Mouse (Mus musculus): ENCODE data around the gene Zfp941. TPM values are rescaled to one million over a fixed set of nuclear protein-coding genes. Genes with fewer than 3 reads are reported as not detected.

Gene Zfp941
- not detected in 2 replicates for polyA plus RNA-seq (2012; rRNA removed)

- TF ChIP-seq CTCF (IDR thresholded peaks at IDR 0.05; ENCODE audit: extremely low read depth, insufficient read depth, insufficient read length, insufficient replicate concordance) (no peak), POLR2A (IDR thresholded peaks at IDR 0.05; ENCODE audit: low read depth, low read length) (no peak)
- WGBS, result 7% methylated on average over 21 of the region's 21 CpGs
Observed at GRCm38 (mm10) chr7:140821653-140822329, at the start of gene Zfp941. Zfp941 (minus strand) TSS chr7:140822178.

GRCm38 (mm10) chr7:140864761-140865160 lies 42.8 kb upstream of the Zfp941 start:
- DNase-seq (ENCODE audit: low read depth in 1 of 2, low spot score in 2 of 2), result no peak
- 94% methylated on average over 12 of the region's 12 CpGs for WGBS
- Histone ChIP-seq H3K36me3 (ENCODE audit: control insufficient read depth, insufficient read depth, low read length) (peaks cover 33% of the 10 kb centered on the region), H3K27ac (ENCODE audit: insufficient read depth, low read length) (no peak overlapping the region), H3K4me3 (ENCODE audit: extremely low read depth, insufficient read depth, insufficient read length) (no peak overlapping the region), H3K27me3 (ENCODE audit: control insufficient read depth, insufficient read depth, low read length) (no peaks in the 10 kb centered on the region), H3K4me1 (ENCODE audit: control insufficient read depth, insufficient read depth, insufficient read length) (no peaks in the 10 kb centered on the region)
- TF ChIP-seq CTCF (IDR thresholded peaks at IDR 0.05; ENCODE audit: extremely low read depth, insufficient read depth, insufficient read length, insufficient replicate concordance) (no peak), POLR2A (IDR thresholded peaks at IDR 0.05; ENCODE audit: low read depth, low read length) (no peak)

More at GRCm38 (mm10) chr7:140821653-140822329, at the start of gene Zfp941:
- H3K4me3 ChIP-seq (ENCODE audit: extremely low read depth, insufficient read depth, insufficient read length), result peak within 1 kb of the TSS; percentile 38; the same call in 1 of the 2 replicates
- peaks cover 2% of the 10 kb centered on the region; the same call in 1 of the 2 replicates for H3K27me3 ChIP-seq (ENCODE audit: control insufficient read depth, insufficient read depth, low read length)
- no peak within 1 kb of the TSS for H3K27ac ChIP-seq (ENCODE audit: insufficient read depth, low read length)
- H3K4me1 ChIP-seq (ENCODE audit: control insufficient read depth, insufficient read depth, insufficient read length), result no peaks in the 10 kb centered on the region; the same call in 1 of the 2 replicates
- H3K36me3 ChIP-seq (ENCODE audit: control insufficient read depth, insufficient read depth, low read length), result no peaks in the 10 kb centered on the region
- no peak for DNase-seq (ENCODE audit: low read depth in 1 of 2, low spot score in 2 of 2)

GRCm38 (mm10) chr7:140860728-140861127 lies 38.8 kb upstream of the Zfp941 start:
- Histone ChIP-seq H3K4me1 (ENCODE audit: control insufficient read depth, insufficient read depth, insufficient read length) (peaks cover 10% of the 10 kb centered on the region), H3K27ac (ENCODE audit: insufficient read depth, low read length) (no peak overlapping the region), H3K27me3 (ENCODE audit: control insufficient read depth, insufficient read depth, low read length) (no peaks in the 10 kb centered on the region), H3K4me3 (ENCODE audit: extremely low read depth, insufficient read depth, insufficient read length) (no peak overlapping the region), H3K36me3 (ENCODE audit: control insufficient read depth, insufficient read depth, low read length) (peaks cover 37% of the 10 kb centered on the region)
- DNase-seq (ENCODE audit: low read depth in 1 of 2, low spot score in 2 of 2), result no peak
- TF ChIP-seq CTCF (IDR thresholded peaks at IDR 0.05; ENCODE audit: extremely low read depth, insufficient read depth, insufficient read length, insufficient replicate concordance), result no peak
- no peak for TF ChIP-seq POLR2A (IDR thresholded peaks at IDR 0.05; ENCODE audit: low read depth, low read length)
- WGBS, result 96% methylated on average over 5 of the region's 5 CpGs

- peaks cover 37% of the 10 kb centered on the region for H3K36me3 ChIP-seq (ENCODE audit: control insufficient read depth, insufficient read depth, low read length)
- TF ChIP-seq POLR2A (IDR thresholded peaks at IDR 0.05; ENCODE audit: low read depth, low read length), result no peak
- TF ChIP-seq CTCF (IDR thresholded peaks at IDR 0.05; ENCODE audit: extremely low read depth, insufficient read depth, insufficient read length, insufficient replicate concordance), result no peak
- WGBS, result 77% methylated on average over 6 of the region's 6 CpGs
Observed at GRCm38 (mm10) chr7:140859997-140860396, 38.0 kb upstream of the Zfp941 start.

GRCm38 (mm10) chr7:140858746-140859145 lies 36.8 kb upstream of the Zfp941 start:
- no peak overlapping the region for H3K4me3 ChIP-seq (ENCODE audit: extremely low read depth, insufficient read depth, insufficient read length)
- WGBS, result 88% methylated on average over 8 of the region's 8 CpGs
- TF ChIP-seq POLR2A (IDR thresholded peaks at IDR 0.05; ENCODE audit: low read depth, low read length), result no peak
- TF ChIP-seq CTCF (IDR thresholded peaks at IDR 0.05; ENCODE audit: extremely low read depth, insufficient read depth, insufficient read length, insufficient replicate concordance), result no peak

More at GRCm38 (mm10) chr7:140859997-140860396, 38.0 kb upstream of the Zfp941 start:
- no peak for DNase-seq (ENCODE audit: low read depth in 1 of 2, low spot score in 2 of 2)
- H3K27me3 ChIP-seq (ENCODE audit: control insufficient read depth, insufficient read depth, low read length), result no peaks in the 10 kb centered on the region
- H3K4me3 ChIP-seq (ENCODE audit: extremely low read depth, insufficient read depth, insufficient read length), result no peak overlapping the region
- H3K4me1 ChIP-seq (ENCODE audit: control insufficient read depth, insufficient read depth, insufficient read length), result peaks cover 10% of the 10 kb centered on the region
- no peak overlapping the region for H3K27ac ChIP-seq (ENCODE audit: insufficient read depth, low read length)

GRCm38 (mm10) chr7:140857550-140858505 lies 35.9 kb upstream of the Zfp941 start, which contains the start of gene Bet1l:
Bet1l (minus strand) TSS chr7:140857577.
- 17% methylated on average over 40 of the region's 40 CpGs for WGBS

More at GRCm38 (mm10) chr7:140858746-140859145, 36.8 kb upstream of the Zfp941 start:
- H3K27ac ChIP-seq (ENCODE audit: insufficient read depth, low read length), result no peak overlapping the region
- H3K4me1 ChIP-seq (ENCODE audit: control insufficient read depth, insufficient read depth, insufficient read length), result peaks cover 10% of the 10 kb centered on the region
- no peak for DNase-seq (ENCODE audit: low read depth in 1 of 2, low spot score in 2 of 2)
- no peaks in the 10 kb centered on the region for H3K27me3 ChIP-seq (ENCODE audit: control insufficient read depth, insufficient read depth, low read length)
- H3K36me3 ChIP-seq (ENCODE audit: control insufficient read depth, insufficient read depth, low read length), result peaks cover 40% of the 10 kb centered on the region

More at GRCm38 (mm10) chr7:140857550-140858505, 35.9 kb upstream of the Zfp941 start, which contains the start of gene Bet1l:
- Histone ChIP-seq H3K36me3 (ENCODE audit: control insufficient read depth, insufficient read depth, low read length) (peaks cover 35% of the 10 kb centered on the region), H3K4me1 (ENCODE audit: control insufficient read depth, insufficient read depth, insufficient read length) (peaks cover 10% of the 10 kb centered on the region), H3K27ac (ENCODE audit: insufficient read depth, low read length) (peak within 1 kb of the TSS; percentile 73), H3K27me3 (ENCODE audit: control insufficient read depth, insufficient read depth, low read length) (no peaks in the 10 kb centered on the region), H3K4me3 (ENCODE audit: extremely low read depth, insufficient read depth, insufficient read length) (peak within 1 kb of the TSS; percentile 86)
- TF ChIP-seq POLR2A (IDR thresholded peaks at IDR 0.05; ENCODE audit: low read depth, low read length) (no peak), CTCF (IDR thresholded peaks at IDR 0.05; ENCODE audit: extremely low read depth, insufficient read depth, insufficient read length, insufficient replicate concordance) (no peak)
- no peak for DNase-seq (ENCODE audit: low read depth in 1 of 2, low spot score in 2 of 2)

Data from spleen, adult 2 months (tissue).